Mouse (Mus musculus): ENCODE results near the gene Rpl23. TPM values are rescaled to one million over a fixed set of nuclear protein-coding genes. Genes with fewer than 3 reads are reported as not detected.

Rpl23 gene
- polyA plus RNA-seq (2016; fragmentation: Nextera tagmentation; extraction: Ambion mirVana): 392 and 426 TPM in 2 replicates

DNA sequence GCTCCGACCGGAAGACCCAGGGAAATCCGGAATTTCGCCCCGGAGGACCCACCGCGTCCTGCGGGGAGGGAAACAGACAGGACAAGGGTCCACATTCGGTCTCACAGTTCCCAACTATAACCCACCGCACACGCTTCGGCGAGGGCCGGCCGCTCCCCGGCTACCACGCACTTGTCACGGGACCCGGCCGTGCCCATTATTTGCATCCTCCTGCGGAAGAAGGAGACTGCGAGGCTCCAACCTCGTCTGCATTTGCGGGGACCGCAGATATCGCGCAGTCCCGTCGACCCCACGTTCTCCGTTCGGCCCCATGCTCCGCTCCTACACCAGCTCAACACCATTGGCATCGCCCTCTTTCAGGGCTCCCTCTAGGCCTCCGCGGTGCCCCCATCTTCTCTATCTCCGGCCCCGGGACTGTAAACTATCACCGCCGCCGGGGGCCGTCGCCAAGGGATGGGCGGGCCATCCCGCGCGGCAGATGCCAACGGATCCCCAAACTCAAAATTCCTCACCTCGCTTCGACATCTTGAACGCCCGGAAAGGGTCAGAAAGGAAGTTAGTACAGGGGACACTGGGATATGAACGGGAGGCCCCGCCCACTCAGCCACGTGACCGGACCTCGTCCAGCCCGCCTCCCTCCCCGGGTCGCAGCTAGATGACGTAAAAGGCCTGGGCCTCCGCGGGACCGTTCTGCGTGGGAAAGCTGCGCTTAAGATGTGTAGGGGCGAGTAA lies at the start of gene Rpl23:
Rpl23 (minus strand) TSS at position 606 of the 732 bp plus-strand sequence.
- peak within 1 kb of the TSS; percentile 67 for H3K4me2 ChIP-seq
- under 1% methylated on average over 67 of the region's 67 CpGs for WGBS
- peak within 1 kb of the TSS; percentile 99 for H3K9ac ChIP-seq
- H3K4me1 ChIP-seq: peaks cover 26% of the 10 kb centered on the region
- peak within 1 kb of the TSS; percentile 93 for H3K27ac ChIP-seq
- H3K4me3 ChIP-seq (replicated peaks): peak within 1 kb of the TSS; percentile 98
- peak; percentile 95 for ATAC-seq (ENCODE audit: low FRiP score)
- H3K36me3 ChIP-seq (replicated peaks): peaks cover 38% of the 10 kb centered on the region
- H3K27me3 ChIP-seq: no peaks in the 10 kb centered on the region
- no peaks in the 10 kb centered on the region for H3K9me3 ChIP-seq

DNA sequence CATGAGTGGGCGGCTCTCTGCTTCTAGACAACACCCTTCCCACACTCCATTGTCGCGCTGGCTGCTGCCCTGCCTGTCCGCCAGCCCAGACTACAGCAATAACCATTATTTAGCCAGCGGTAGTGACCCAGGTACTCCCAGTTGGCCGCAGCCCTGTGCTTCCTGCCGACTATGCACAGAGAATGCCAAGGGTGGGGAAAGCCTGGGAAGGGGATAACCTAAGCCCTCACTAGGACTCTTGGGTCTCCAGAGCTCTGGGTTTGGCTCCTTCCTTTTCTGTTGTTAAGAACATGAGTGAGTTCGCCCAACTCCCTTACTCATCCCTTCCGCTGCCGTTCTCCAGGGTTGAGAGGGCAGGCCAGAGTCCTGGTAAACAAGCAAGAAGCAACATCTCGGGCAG lies 49.8 kb upstream of the Rpl23 start:
- Histone ChIP-seq H3K4me3 (replicated peaks) (no peak overlapping the region), H3K9me3 (no peaks in the 10 kb centered on the region), H3K27ac (no peak overlapping the region), H3K27me3 (no peaks in the 10 kb centered on the region), H3K4me1 (no peaks in the 10 kb centered on the region), H3K36me3 (replicated peaks) (peaks cover 63% of the 10 kb centered on the region), H3K4me2 (no peak overlapping the region), H3K9ac (no peak overlapping the region)
- 84% methylated on average over 11 of the region's 11 CpGs for WGBS
- ATAC-seq (ENCODE audit: low FRiP score): no peak

DNA sequence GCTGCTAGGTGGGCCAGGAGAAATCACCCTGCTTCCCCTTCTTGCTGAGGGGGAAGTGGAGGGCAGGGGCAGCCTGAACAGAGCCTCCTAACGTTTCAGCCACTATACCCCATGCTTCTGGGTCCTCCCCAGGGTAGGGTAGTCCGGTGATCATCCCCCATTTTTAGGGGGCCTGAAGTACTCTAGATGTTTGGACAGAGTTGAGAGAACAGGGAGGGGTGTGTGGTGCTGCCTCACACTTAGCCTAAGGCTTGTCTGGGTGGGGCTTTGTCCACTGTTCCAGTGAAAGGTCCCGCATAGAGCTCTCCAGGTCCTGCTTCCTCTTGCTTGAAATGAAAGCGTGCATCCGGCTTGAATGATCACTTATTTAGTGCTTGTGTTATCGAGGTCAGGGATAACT lies 48.3 kb upstream of the Rpl23 start:
- no peak overlapping the region for H3K4me2 ChIP-seq
- H3K36me3 ChIP-seq (replicated peaks): peaks cover 58% of the 10 kb centered on the region
- H3K27me3 ChIP-seq: no peaks in the 10 kb centered on the region
- H3K27ac ChIP-seq: no peak overlapping the region
- no peaks in the 10 kb centered on the region for H3K4me1 ChIP-seq
- 85% methylated on average over 6 of the region's 6 CpGs for WGBS
- no peak for ATAC-seq (ENCODE audit: low FRiP score)
- H3K9ac ChIP-seq: no peak overlapping the region
- H3K4me3 ChIP-seq (replicated peaks): no peak overlapping the region
- H3K9me3 ChIP-seq: no peaks in the 10 kb centered on the region

DNA sequence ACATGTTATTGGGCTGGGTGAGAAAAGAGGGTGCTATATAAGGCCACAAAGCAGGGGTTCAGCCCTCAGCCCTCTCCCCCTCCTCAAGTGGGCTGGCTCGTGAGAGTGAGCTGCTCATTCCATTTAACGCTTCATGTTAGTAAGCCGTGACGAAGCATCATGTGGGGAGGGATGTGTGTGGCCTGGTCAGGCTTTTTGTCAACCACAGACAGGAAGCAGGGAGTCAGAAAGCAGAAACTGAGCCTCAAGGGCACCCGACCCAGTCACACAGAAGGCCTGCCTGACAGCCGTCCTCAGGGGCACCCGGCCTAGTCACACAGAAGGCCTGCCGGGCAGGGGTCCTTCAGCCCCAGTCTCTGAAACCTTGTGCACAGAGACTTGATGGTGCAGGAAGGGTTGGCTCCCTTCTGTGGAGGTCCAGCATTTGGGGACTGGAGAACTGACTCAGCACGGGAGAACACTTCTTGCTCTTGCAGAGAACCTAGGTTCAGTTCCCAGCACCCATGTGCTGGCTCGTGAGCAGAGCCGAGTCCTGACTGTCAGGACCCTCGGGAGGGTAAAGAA lies 47.8 kb upstream of the Rpl23 start:
- no peaks in the 10 kb centered on the region; the same call in 1 of the 2 replicates for H3K4me1 ChIP-seq
- no peak overlapping the region for H3K4me2 ChIP-seq
- no peaks in the 10 kb centered on the region for H3K9me3 ChIP-seq
- ATAC-seq (ENCODE audit: low FRiP score): no peak
- no peaks in the 10 kb centered on the region for H3K27me3 ChIP-seq
- no peak overlapping the region for H3K27ac ChIP-seq
- 89% methylated on average over 12 of the region's 12 CpGs for WGBS
- peaks cover 58% of the 10 kb centered on the region for H3K36me3 ChIP-seq (replicated peaks)
- H3K4me3 ChIP-seq (replicated peaks): no peak overlapping the region
- no peak overlapping the region for H3K9ac ChIP-seq

DNA sequence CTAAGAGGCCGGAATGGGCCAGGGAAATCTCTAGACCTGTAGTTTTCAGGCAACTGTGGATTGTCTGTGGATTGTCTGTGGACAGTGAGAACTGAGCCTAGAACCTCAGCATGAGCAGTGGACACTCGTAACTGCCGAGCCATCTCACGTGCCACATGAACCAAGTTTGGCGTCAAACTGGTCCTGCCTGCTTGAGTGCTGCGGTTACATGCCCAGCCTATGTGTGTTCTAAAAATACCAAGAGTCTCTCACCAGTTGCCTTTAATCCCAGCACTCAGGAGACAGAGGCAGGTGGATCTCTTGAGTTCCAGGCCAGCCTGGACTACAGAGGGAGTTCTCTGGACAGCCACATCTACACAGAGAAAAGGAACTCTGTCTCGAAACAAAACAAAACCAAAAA lies 47.1 kb upstream of the Rpl23 start:
- ATAC-seq (ENCODE audit: low FRiP score): no peak
- Histone ChIP-seq H3K9ac (no peak overlapping the region), H3K4me2 (no peak overlapping the region), H3K9me3 (no peaks in the 10 kb centered on the region), H3K27ac (no peak overlapping the region), H3K4me1 (no peaks in the 10 kb centered on the region; the same call in 1 of the 2 replicates), H3K27me3 (no peaks in the 10 kb centered on the region), H3K36me3 (replicated peaks) (peaks cover 58% of the 10 kb centered on the region), H3K4me3 (replicated peaks) (no peak overlapping the region)
- 93% methylated on average over 7 of the region's 7 CpGs for WGBS

DNA sequence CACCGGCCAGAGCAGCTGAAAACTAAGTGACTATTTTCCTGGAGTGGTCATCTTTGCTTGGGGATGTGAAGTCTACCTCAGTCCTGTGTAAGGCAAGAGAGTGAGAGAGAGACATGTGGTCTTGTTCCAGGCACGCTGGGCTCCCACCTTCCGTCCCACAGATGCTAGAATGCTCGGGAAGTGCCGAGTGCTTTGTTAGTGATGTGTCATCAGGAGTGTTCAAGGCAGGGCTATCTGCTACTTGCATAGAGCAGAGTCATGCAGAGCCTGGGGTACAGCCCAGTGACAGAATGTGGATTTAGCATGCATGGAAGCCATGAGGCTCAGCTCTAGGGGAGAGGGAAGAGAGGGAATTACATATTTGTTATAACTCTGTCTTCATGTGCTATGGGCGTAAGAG lies 45.4 kb upstream of the Rpl23 start:
- peaks cover 49% of the 10 kb centered on the region for H3K36me3 ChIP-seq (replicated peaks)
- H3K27me3 ChIP-seq: no peaks in the 10 kb centered on the region
- WGBS: 89% methylated on average over 6 of the region's 6 CpGs
- no peak overlapping the region for H3K4me3 ChIP-seq (replicated peaks)
- ATAC-seq (ENCODE audit: low FRiP score): no peak
- no peak overlapping the region for H3K9ac ChIP-seq
- no peak overlapping the region for H3K4me2 ChIP-seq
- no peak overlapping the region for H3K27ac ChIP-seq
- H3K4me1 ChIP-seq: no peaks in the 10 kb centered on the region; the same call in 1 of the 2 replicates
- H3K9me3 ChIP-seq: no peaks in the 10 kb centered on the region

DNA sequence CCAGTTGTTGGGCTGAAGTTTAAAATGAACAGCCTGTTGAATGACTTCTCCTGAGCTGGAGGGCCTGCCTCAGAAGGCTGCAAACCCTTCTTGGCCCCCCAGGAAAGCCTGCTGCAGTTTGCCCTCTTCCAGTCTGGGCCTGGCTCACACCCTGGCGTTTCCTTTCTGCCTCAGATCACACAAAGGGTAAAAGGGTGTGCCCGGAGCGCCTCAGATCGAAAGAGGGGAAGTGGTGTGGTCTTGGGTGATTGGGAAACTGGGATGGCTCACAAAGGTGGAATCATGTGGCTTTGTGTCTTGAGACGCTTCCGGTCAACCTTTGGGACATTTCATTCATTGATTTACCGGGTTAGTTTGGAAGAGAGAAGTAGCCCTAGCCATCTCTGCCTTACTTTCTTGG lies 44.2 kb upstream of the Rpl23 start:
- peaks cover 43% of the 10 kb centered on the region for H3K36me3 ChIP-seq (replicated peaks)
- H3K9me3 ChIP-seq: no peaks in the 10 kb centered on the region
- no peaks in the 10 kb centered on the region for H3K27me3 ChIP-seq
- no peak for ATAC-seq (ENCODE audit: low FRiP score)
- H3K4me3 ChIP-seq (replicated peaks): no peak overlapping the region
- H3K9ac ChIP-seq: no peak overlapping the region
- 81% methylated on average over 7 of the region's 7 CpGs for WGBS
- H3K4me2 ChIP-seq: no peak overlapping the region
- no peak overlapping the region for H3K27ac ChIP-seq
- H3K4me1 ChIP-seq: no peaks in the 10 kb centered on the region; the same call in 1 of the 2 replicates

DNA sequence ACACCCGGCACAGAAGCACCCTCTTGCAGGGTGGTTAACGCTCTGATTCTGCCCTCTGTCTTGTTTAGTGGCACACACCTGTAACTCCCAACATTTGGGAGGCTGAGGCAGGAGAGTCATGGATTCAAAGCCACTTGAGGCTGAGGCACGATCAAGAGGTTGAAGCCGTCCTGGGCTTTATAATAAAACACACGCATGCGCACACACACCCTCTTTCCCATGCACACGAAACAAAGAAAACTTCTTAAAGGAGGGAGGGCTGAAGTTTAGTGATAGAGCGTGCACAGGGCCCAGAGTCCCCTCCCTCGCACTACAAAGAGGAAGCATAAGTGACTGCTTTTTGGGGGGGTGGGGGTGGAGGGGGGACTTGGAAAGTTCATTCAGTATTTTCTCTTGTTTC lies 43.7 kb upstream of the Rpl23 start:
- H3K36me3 ChIP-seq (replicated peaks): peaks cover 47% of the 10 kb centered on the region
- 77% methylated on average over 9 of the region's 9 CpGs for WGBS

DNA sequence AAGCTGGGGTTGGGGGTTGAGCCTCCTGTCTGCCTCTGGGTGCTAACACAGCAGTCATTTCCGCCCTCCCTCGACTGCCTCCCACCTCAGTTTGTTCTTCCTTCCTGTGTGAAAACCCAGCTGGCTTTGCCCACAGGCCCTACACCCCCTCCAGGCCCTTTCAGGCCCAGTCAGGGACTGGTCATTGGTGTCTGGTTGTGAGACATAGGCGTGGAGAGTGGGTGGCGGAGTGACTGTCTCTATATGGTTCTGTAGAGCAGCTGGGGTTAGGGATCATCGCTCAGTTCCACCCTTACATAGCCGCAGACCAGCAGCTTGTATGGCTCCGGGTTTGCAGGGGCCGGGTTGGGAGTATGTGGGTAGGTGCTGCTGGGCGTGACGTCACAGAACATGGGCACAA lies 43.1 kb upstream of the Rpl23 start:
- Histone ChIP-seq H3K4me2 (no peak overlapping the region), H3K4me3 (replicated peaks) (no peak overlapping the region), H3K27ac (no peak overlapping the region), H3K36me3 (replicated peaks) (peaks cover 50% of the 10 kb centered on the region), H3K9ac (no peak overlapping the region), H3K4me1 (peaks cover 3% of the 10 kb centered on the region; the same call in 1 of the 2 replicates), H3K27me3 (no peaks in the 10 kb centered on the region), H3K9me3 (no peaks in the 10 kb centered on the region)
- 94% methylated on average over 10 of the region's 10 CpGs for WGBS
- ATAC-seq (ENCODE audit: low FRiP score): no peak

More for the DNA sequence above, 43.7 kb upstream of the Rpl23 start:
- H3K9ac ChIP-seq: no peak overlapping the region
- H3K4me2 ChIP-seq: no peak overlapping the region
- H3K4me1 ChIP-seq: no peaks in the 10 kb centered on the region; the same call in 1 of the 2 replicates
- no peak overlapping the region for H3K4me3 ChIP-seq (replicated peaks)
- no peak for ATAC-seq (ENCODE audit: low FRiP score)
- no peak overlapping the region for H3K27ac ChIP-seq
- no peaks in the 10 kb centered on the region for H3K27me3 ChIP-seq
- H3K9me3 ChIP-seq: no peaks in the 10 kb centered on the region

DNA sequence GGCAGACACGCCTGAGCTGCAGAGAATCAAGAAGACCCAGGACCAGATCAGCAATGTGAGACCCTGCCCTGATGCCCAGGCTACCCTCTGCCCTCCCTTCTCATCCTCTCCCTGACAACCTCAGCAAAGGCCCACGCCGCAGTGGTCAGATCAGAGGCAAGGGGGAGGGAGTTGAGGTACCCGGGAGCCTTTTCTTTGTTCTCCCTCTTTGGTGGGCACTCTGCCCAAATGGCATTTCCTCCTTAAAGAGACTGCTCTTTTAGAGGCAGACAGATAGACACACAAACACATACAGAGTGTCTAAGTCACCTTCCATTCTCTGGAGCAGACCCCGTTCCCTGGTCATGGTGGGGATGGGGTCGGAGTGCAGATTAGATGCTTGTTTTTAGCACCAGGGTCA lies 42.7 kb upstream of the Rpl23 start:
- Histone ChIP-seq H3K9ac (no peak overlapping the region), H3K4me2 (no peak overlapping the region), H3K27ac (no peak overlapping the region), H3K9me3 (no peaks in the 10 kb centered on the region), H3K36me3 (replicated peaks) (peaks cover 53% of the 10 kb centered on the region), H3K4me3 (replicated peaks) (no peak overlapping the region), H3K27me3 (no peaks in the 10 kb centered on the region), H3K4me1 (peaks cover 3% of the 10 kb centered on the region; the same call in 1 of the 2 replicates)
- 77% methylated on average over 6 of the region's 6 CpGs for WGBS
- no peak for ATAC-seq (ENCODE audit: low FRiP score)

DNA sequence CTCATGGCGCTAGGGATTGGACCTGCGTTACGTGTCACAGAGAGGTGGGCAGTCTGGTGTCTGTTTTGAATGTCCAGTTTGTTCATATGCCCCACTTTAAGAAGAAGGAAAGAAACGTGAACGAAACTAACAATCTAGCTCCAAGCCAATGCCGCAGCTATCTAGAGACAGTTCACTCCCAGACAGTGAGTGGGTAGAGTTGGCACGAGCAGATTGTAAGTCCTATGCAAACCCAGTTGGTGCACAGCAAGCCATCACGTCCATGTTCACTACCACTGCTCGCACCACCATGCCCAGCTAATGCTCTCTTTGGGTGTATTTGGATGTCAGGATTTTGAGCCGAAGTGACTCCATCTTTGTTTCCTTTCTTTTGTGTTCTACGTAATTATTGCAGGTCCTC lies 41.9 kb upstream of the Rpl23 start:
- WGBS: 94% methylated on average over 11 of the region's 11 CpGs
- no peak for ATAC-seq (ENCODE audit: low FRiP score)
- Histone ChIP-seq H3K4me2 (no peak overlapping the region), H3K4me3 (replicated peaks) (no peak overlapping the region), H3K27ac (no peak overlapping the region), H3K9me3 (no peaks in the 10 kb centered on the region), H3K27me3 (no peaks in the 10 kb centered on the region), H3K36me3 (replicated peaks) (peaks cover 52% of the 10 kb centered on the region), H3K9ac (no peak overlapping the region), H3K4me1 (peaks cover 6% of the 10 kb centered on the region)

DNA sequence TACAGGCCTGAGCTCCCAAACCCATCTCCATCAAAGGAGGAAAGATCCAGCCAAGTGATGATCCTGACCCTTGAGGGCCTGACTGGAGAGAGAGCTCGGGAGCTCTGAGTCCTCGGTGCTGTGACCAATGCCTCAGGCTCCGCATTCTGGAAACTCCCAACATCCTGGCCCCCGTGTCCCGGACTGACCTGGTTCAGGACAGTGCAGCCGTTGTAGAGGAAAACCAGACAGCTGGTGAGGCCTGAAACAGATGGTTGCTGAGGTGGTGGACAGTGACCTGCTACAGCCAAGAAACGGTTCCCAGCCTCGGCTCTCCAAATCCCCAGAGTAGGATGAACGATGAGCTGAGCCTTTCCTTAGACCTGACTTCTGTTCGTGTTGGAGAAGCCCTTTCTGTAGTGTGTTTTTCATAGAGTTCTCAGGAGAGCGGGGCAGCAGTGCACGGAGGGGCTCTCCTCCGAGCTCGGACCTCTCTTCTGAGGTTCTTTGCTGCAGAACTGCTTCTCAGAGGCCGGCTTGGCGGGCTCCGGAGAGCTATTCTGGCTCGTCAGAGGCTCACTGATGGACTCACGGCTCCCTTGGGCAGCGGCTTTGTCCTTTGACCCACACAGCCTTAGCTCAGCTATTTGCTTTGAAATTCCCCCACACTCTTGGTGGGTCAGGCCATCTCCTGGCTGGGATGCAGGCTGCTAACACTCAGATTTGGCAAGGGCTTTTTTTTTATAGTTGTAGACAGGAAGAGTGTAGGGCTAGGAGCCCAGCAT lies 40.8 kb upstream of the Rpl23 start:
- Histone ChIP-seq H3K27me3 (no peaks in the 10 kb centered on the region), H3K4me1 (peaks cover 17% of the 10 kb centered on the region), H3K4me2 (no peak overlapping the region), H3K36me3 (replicated peaks) (peaks cover 49% of the 10 kb centered on the region), H3K9me3 (no peaks in the 10 kb centered on the region), H3K9ac (no peak overlapping the region), H3K4me3 (replicated peaks) (no peak overlapping the region), H3K27ac (no peak overlapping the region)
- no peak for ATAC-seq (ENCODE audit: low FRiP score)
- 84% methylated on average over 20 of the region's 20 CpGs for WGBS

All from forebrain, embryonic 12.5 days (tissue).